Mouse (Mus musculus) ovary, postnatal 14 days (tissue): Measurements from ENCODE around the gene Flt1.
"Not testable (repeated sequence)": the region's sequence is repeated elsewhere in the genome, so short reads cannot be mapped to it uniquely, and the experiment has no call there.

ENCODE experiments used
- DNase-seq: peaks from one replicate; pipeline ENCODE4 v3.0.0; 2022; ENCODE audit warnings: low spot score

The Flt1 gene

DNA sequence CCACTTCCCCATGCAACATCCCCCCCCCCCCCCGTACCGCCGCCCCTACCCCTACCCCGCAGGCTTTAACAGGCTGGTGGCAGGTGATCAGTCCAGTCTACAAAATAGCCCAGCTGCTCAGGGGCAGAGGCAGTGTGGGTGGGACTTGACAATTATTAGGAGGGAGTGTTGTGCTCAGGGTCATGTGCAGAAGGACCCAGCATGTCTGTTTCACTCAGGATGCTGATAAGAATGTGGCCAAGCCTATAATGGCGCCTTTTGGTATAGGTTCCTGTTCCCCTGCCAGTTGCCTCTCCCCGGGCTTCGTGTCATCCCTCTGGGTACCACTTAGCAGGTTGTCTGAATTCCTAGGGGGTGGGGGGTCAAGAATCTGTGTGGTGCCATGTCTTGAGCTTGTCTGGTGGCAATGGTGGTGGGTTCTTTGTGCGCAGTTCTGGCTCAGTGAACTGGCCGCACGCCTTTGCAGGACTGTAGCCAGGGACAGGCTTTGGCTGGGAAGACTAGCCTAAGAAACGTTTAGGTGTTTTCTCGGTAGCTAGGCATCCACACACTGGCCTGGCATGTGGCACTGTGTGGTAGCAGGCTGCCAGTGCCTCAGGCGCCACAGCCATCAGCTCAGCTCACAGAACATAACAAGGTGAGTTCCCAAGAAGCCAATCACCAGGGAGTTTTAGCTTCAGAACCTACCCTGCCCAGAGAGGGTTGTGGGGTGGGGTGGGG lies 118.4 kb downstream of the Flt1 start:
- no peak for DNase-seq

DNA sequence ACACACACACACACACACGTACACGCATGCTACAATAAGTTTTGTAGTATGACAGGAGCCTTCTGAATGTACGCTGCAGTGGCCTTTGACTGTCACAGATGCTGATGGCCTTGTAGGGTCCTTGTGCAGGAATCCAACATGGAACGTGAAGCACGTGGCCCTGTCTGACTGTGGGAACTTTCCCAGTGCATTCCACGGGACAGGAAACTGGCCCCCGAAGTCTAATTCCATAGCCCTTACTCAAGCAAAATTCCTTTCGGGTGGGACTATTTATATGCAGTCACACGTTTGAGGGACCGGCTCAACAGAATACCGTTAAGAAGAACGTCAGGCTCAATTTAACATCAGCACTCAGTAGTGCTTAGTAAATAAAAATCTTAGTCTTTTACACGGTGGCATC lies 119.1 kb downstream of the Flt1 start:
- DNase-seq: no peak

DNA sequence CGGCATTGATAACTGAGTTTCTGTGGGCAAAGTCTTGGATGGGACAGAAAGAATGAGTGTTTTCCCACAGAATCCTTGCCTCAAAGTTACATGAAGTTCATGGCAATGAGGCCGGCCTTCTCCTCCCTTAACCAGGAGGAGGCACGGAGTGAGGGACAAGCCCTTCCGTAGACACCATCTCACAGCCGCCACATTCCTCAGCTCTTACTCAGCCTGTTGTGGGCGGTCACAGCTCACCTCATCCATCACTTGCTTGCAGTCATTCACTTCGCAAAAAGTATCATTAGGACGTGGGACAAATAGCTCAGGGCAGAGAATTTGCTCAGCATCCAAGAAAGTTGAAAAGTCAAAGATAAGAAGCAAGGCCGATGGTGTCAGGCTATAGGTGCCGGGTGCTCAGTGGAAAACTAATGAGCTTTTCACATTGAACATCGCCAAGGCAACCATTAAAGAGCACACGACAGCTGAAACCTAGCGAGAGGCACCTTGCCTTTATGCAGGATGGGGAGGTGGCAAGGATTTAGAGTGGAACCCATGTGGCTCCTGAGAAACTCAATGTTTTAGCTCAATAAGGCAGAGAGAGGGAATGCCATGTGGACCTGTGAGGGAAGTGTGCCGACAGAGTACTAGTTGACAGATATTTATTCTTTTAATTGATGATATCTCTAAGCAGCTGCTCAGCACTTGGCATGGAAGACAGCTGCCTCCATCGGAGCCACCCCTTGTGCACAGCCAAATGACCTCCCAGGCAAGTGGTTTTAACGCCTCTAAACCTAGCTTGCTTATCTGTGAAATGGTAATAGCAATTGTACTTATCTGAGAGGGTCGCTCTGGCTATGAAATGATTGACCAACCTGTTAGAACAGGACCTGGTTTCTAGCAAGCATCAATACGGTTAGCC lies 124.1 kb downstream of the Flt1 start:
- DNase-seq: no peak

- no peak for DNase-seq
These were observed 128.0 kb downstream of the Flt1 start for GRCm38 (mm10) chr5:147597825-147598224.

- DNase-seq: no peak
These were observed 136.0 kb downstream of the Flt1 start for GRCm38 (mm10) chr5:147589814-147590213.

- DNase-seq: no peak
These were observed 140.7 kb downstream of the Flt1 start for GRCm38 (mm10) chr5:147585070-147585469.

- DNase-seq: no peak
These were observed 141.2 kb downstream of the Flt1 start for GRCm38 (mm10) chr5:147584648-147585047.

DNA sequence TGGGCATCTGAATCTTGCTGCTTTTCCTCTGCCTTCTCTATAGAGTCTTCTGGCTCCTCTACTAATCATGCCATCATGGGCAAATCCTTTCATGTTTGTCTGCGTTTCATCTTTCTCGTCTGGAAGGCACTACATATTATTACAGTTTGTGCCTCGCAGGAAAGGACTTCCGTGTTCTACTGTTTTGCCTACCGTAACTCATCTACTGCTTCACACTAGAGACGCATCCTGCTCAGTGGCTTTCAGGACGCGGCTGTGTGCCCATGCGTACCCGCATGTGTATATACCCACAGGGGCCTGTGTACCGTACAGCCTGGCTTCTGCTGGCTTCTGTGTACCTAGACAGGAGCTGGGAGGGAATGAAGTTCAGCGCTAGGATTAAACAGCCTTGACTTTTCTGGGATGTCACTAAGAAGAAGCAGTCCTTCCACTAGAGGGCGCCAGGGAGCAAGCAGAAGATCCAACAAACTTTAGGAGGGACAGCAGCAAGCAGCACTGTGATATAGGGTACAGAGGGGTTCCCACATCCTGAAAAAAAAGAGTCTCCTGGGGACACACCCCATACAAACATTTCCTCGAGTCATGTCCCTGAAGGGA lies 142.0 kb downstream of the Flt1 start:
- peak; percentile 76 for DNase-seq

GRCm38 (mm10) chr5:147580181-147580580 lies 145.6 kb downstream of the Flt1 start:
- DNase-seq: no peak

DNA sequence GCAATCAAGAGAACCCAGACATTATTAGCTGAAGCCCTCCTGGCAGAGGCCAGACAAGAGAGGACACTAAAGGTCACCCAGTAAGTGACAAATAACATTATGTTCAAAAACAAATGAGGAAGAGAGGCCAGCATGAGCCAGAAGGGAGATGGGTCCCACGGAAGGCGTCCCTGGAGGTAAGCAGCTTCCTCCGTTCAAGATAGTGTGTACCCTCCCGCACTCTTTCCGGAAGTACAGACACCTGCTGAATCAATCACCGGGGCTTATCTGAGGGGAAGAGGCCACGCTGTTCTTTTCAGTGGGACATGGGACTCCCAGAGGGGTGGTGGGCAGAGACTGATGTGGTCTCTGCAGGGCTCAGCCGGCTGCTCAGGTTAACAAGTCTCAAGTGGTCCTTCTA lies 146.1 kb downstream of the Flt1 start:
- no peak for DNase-seq

DNA sequence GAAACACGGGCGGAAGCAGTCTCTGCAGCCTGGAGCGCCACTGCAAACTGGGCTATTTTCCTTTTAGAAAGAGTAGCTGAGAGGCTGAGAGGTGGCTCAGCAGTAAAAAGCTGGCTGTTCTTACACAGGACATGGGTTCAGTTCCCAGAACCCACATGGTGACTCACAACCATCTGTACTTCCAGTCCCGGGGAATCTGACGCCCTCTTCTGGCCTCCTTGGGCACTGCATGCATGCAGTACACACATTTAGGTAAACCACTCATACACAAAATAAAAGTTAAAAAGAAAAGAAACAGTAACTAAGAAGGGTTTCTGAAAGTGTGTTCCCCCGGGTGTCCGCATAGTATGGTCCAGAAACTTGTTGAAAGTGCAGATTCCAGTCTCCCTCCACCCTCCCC lies 146.7 kb downstream of the Flt1 start:
- DNase-seq: no peak

DNA sequence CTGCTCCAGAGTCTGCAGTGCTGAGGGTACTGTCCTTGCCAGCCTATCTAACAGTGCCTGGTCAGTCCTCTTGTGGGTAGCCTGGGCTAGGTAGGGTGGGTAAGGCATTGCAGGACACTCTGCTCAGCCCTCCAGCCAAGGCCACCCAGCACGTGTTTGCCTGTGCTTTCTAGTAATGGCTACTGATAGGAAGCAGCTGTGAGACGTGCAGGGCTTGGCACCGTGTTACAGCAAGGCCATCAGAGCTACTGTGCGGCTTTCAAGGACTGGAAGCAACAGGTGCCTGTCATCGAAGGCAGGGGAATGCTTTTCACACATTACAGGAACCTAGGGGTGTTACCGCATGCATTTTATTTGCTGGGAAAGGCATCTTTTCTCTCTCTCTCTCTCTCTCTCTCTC lies 148.8 kb downstream of the Flt1 start:
- DNase-seq: no peak

DNA sequence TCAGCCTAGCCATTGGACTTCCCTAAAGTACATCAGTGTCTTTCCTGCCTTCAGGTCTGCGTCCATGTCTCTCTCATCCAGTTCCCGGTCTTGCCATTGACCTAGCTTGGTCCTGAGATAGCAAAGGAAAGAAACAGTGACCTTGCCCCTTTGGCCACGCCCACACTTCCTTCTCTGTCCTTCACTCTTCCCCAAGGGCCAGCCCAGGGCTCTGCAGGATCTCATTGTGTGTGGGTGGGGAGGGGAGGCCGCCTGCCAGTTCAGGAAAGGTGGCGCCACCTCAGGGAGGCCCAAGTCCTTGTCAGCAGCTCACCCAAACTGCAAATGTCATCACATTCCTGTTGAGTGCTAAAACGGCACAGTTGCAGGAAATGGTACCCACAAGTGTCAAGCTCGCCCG lies 151.3 kb downstream of the Flt1 start:
- DNase-seq: no peak

GRCm38 (mm10) chr5:147573555-147573954 lies 152.3 kb downstream of the Flt1 start:
- no peak for DNase-seq

DNA sequence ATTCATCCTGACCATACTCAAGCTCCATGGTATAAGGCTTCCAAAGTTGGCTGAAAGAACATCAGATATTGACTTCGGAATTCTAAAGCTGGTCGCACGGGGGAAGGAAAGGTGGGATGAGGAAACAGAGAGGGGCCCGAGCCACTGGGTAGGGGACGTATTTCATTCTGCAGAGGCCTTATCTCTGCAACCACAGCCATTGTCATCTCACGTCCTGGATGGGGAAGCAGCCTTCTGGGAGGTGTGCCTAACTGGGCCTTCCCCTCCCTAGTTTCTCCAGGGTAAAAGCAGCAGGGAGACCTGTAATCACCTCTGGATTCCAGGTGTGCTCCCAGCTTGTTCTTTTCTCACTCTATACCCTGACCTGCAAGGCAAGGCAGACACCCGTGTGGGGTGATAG lies 153.1 kb downstream of the Flt1 start:
- no peak for DNase-seq

DNA sequence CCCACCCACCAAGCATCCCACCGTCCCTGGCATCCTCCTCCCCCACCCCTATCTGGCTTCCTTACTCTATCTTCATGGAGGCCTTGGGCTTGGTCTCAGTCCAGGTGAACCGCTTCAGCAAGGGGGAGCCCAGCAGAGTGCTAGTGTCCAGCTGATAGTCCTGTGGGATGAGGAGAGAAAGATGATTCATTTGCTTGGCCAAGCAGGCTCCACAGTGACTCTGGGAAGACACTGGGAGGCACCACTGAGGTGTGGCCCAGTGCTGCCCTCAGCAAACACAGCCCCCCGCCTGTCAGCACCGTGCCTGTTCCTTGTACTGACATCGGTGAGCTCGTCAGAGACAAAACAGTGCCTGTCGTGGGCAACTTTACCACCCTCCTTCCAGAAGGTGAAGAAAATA lies 159.5 kb downstream of the Flt1 start:
- no peak for DNase-seq

DNA sequence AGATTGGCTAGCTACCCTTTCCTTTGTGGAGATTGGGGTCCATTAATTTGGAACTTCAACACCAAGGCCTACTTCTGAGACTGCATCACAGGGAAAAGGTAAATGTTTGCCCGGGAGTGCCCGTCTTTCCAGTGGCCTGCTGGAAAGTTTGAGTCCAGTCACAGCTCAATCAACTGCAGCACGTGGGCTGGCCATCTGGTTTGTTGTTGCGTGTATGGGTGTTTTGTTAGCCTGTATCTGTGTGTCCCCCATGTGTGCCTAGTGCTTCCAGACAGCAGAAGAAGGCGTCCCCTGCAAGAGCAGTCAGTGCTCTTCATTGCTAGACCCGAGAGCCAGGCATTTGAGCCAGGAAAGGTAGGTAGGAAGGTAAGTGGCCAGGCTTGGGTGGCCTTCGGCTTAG lies 160.4 kb downstream of the Flt1 start:
- no peak for DNase-seq

- DNase-seq: no peak
These were observed 161.6 kb downstream of the Flt1 start for GRCm38 (mm10) chr5:147564140-147564590.

DNA sequence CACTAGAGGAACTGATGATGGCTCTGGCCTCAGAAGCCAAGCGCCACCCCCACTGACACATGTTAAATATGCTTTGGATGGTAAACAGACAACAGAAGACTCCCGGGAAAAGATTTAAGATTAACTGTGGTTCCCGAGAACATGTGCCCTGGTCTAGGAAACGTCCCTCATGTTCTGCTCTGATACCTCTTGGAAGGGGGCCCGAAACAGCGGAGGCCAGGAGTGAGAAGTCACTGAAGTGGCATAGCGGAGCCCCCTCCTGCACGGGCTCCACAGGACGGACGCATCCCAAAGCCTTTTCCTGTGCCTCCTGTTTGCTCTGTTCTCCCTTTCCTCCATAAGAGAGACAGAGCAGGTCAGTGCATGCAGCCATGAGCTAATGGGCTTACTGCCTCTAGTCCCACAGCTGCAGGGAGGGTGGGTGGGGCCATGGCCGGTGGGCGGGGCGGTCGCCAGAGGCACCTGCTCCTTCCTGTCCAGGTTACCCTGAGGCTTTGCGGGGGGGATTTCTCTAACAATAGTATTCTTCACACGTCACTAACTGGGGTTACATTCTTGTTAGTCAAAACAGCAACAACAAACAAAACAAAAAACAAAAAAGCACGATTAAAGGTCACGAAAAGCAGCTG lies 162.2 kb downstream of the Flt1 start:
- no peak for DNase-seq

GRCm38 (mm10) chr5:147557641-147558040 lies 168.2 kb downstream of the Flt1 start:
- DNase-seq: not testable (repeated sequence)

- no peak for DNase-seq
These were observed 173.8 kb downstream of the Flt1 start for GRCm38 (mm10) chr5:147551879-147552627.
